Mouse (Mus musculus) adrenal gland, adult 10 weeks (tissue): Measurements from ENCODE around the gene Tnpo1. TPM values are rescaled to one million over a fixed set of nuclear protein-coding genes. Genes with fewer than 3 reads are reported as not detected.

Experiments
- polyA plus RNA-seq: library from polyadenylated mRNA; stranded (reverse); fragments of 350-450 nt; fragmentation: Illumina TruSeq; extraction: RNeasy Lipid Tissue Mini Kit (QIAGEN cat#74804); gene quantifications from one replicate; pipeline ENCODE4 v1.2.3, GENCODE M21; 2014; ENCODE audit warnings: low read depth, low replicate concordance

Tnpo1 gene
- polyA plus RNA-seq = 220 TPM

GRCm38 (mm10) chr13:98926213-98926957 is at the start of gene Tnpo1:
Tnpo1 (minus strand) TSS chr13:98926384.

GRCm38 (mm10) chr13:98815147-98815785 is 110.9 kb downstream of the Tnpo1 start, which contains the start of gene Fcho2:
Fcho2 (minus strand) TSS chr13:98815449.

Other genes with a start within 250 kb of the Tnpo1 start
- gene Tmem171, start 231.6 kb downstream of the Tnpo1 start, polyA plus RNA-seq = not detected
- gene Fcho2, start 110.9 kb downstream of the Tnpo1 start, polyA plus RNA-seq = 195 TPM
- not detected for gene 1700024P04Rik, start 58.2 kb upstream of the Tnpo1 start, polyA plus RNA-seq